Mouse (Mus musculus) hindbrain, embryonic 13.5 days (tissue): ENCODE measurements around the gene Hist1h3i. TPM values are rescaled to one million over a fixed set of nuclear protein-coding genes. Genes with fewer than 3 reads are reported as not detected.
A peak's percentile ranks its signal among the peaks of the same experiment; 100 is the strongest.
"Not testable (repeated sequence)": the region's sequence is repeated elsewhere in the genome, so short reads cannot be mapped to it uniquely, and the experiment has no call there.

Experiments
- ATAC-seq: fragments of 200-750 bp; cut with Nextera tagmentation; 2 replicates; pipeline ENCODE4 v1.8.0; 2017; ENCODE audit warnings: moderate TSS enrichment; ENCODE audit not compliant: low FRiP score
- H3K27ac ChIP-seq: fragments of 300-500 bp; sonication (generic); 2 replicates; pipeline ENCODE4 v1.5.1; 2015; ENCODE audit warnings: inconsistent platforms, mild to moderate bottlenecking, moderate library complexity
- H3K27me3 ChIP-seq: fragments of 300-500 bp; sonication (generic); 2 replicates; pipeline ENCODE4 v1.6.1; 2015; ENCODE audit warnings: mild to moderate bottlenecking, inconsistent platforms
- H3K36me3 ChIP-seq: fragments of 300-500 bp; sonication (generic); 2 replicates; pipeline ENCODE4 v1.6.1; 2015; ENCODE audit warnings: mild to moderate bottlenecking, inconsistent platforms
- H3K4me1 ChIP-seq: fragments of 300-500 bp; sonication (generic); replicated peaks from 2 replicates; pipeline ENCODE4 v1.6.1; 2015; ENCODE audit warnings: inconsistent platforms
- H3K4me2 ChIP-seq: fragments of 300-500 bp; sonication (generic); 2 replicates; pipeline ENCODE4 v1.6.1; 2015; ENCODE audit warnings: inconsistent platforms, mild to moderate bottlenecking, moderate library complexity
- H3K4me3 ChIP-seq: fragments of 300-500 bp; sonication (generic); 2 replicates; pipeline ENCODE4 v1.5.1; 2015; ENCODE audit warnings: mild to moderate bottlenecking, inconsistent platforms
- H3K9ac ChIP-seq: fragments of 300-500 bp; sonication (generic); 2 replicates; pipeline ENCODE4 v1.6.1; 2015; ENCODE audit warnings: mild to moderate bottlenecking, inconsistent platforms
- H3K9me3 ChIP-seq: fragments of 300-500 bp; sonication (generic); 2 replicates; pipeline ENCODE4 v1.6.1; 2016; ENCODE audit warnings: inconsistent platforms
- WGBS: fragments of 180-500 bp; shearing (Covaris S2); methylation state at CpG from one replicate; pipeline ENCODE4 v1.1.7; 2015; 5-methylcytosine and 5-hydroxymethylcytosine counted together
- polyA plus RNA-seq: library from polyadenylated mRNA; unstranded; fragments of >200 nt; fragmentation: Nextera tagmentation; extraction: Ambion mirVana; gene quantifications from 2 replicates; pipeline ENCODE4 v1.2.1, GENCODE M21; 2015

Hist1h3i gene
- polyA plus RNA-seq, 1 experiment from 2014 or later: 48.5 TPM

DNA sequence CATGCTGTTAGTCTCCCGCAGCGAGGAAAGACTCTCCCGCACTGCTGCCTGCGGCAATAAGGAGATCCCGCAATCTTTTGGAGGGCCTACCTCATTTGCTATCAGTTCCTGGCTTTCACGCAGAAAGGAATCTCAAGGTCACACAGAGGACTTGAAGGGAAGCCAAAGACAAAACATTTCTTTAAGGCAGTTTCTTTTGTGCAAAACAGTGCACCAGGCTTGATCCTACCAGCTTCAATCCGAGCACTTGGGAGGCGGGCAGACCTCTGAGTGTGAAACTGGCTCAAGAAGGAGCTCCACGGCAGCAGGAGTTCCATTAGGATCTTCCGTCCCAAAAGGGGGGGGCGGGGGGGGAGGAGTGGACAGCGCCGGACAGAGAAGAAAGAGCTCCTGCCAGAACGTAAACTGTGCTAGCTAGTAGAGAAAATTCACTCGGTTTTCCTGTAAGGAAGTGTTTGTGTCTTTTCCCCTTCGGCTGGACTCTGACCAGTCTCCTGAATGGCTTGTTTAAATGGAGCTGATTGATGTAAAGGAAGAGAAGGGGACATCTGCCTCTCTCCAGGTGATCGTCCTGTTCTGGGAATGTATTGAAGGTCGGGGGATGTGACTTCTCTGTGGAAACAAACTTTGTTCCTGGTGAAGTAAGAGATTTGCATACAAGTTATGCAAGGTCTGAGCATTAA, 7.6 kb upstream of the Hist1h3i start:
- no peaks in the 10 kb centered on the region for H3K9me3 ChIP-seq
- ATAC-seq: no peak
- no peak overlapping the region for H3K27ac ChIP-seq
- peak overlapping the region; percentile 31 for H3K4me2 ChIP-seq
- WGBS: 8% methylated on average over 17 of the region's 18 CpGs
- H3K4me3 ChIP-seq: peak overlapping the region; percentile 0; the same call in 1 of the 2 replicates
- peaks cover 19% of the 10 kb centered on the region for H3K4me1 ChIP-seq
- H3K36me3 ChIP-seq: no peaks in the 10 kb centered on the region
- H3K9ac ChIP-seq: 0 out of 2 replicates have a peak overlapping the region, but pooled peaks have one; percentile 19
- 0 out of 2 replicates have a peak, but pooled peaks cover 6% of the 10 kb centered on the region for H3K27me3 ChIP-seq

DNA sequence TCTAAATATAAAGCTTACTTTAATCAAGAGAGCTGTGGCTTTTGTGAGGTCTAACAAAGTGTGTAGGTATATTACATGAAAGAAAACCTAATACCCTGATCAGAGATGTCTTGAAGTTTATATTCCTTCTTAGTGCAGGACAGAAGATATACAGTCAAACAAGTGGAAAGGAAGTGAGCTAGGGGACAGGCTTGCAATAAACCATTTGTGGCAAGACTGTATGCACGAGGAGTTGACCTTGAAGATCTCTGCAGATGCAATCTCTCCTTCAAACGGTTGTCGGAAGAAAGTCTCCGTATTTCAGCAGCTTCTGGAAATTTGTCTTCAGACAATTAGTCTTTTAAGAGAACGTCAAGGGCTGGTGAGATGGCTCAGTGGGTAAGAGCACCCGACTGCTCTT, 6.8 kb upstream of the Hist1h3i start:
- Histone ChIP-seq H3K4me2 (no peak overlapping the region), H3K36me3 (no peaks in the 10 kb centered on the region), H3K27me3 (0 out of 2 replicates have a peak, but pooled peaks cover 6% of the 10 kb centered on the region), H3K9me3 (no peaks in the 10 kb centered on the region), H3K4me3 (no peak overlapping the region), H3K27ac (no peak overlapping the region), H3K4me1 (peaks cover 20% of the 10 kb centered on the region), H3K9ac (no peak overlapping the region)
- no peak for ATAC-seq
- 65% methylated on average over 6 of the region's 6 CpGs for WGBS

DNA sequence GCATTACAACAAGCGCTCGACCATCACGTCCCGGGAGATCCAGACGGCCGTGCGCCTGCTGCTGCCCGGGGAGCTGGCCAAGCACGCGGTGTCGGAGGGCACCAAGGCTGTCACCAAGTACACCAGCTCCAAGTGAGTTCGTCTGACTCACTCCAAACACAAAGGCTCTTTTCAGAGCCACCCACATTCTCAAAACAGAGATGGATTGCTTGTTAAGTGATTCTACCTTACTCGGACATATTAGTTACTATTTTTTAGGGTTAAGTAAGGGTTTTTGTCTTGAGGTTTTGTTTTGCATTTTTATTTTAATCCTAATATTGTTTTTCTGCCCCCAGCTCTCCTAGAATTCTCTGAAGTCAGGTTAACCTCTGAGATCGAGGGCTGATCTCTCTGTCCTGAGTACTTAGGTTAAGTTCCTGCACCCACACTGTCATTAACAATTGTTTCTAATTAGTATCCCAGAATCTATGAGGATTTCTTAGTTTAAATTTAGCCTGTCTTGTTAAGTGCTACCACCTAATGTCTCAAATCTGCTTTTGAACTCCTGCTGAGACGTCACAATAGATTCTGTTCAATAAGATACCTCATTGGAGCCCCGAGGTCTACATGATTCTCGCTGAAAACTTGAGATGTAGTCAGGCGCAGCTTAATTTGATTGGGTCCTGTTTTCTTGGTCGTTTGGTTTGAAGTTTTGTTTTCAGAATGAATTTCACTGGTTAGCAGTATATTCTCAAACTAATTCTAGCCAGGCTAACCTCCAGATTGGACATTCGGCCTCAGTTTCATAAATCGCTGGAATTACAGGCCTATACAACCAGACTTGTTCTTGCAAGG, 4.8 kb upstream of the Hist1h3i start:
- peak; percentile 50 for ATAC-seq

DNA sequence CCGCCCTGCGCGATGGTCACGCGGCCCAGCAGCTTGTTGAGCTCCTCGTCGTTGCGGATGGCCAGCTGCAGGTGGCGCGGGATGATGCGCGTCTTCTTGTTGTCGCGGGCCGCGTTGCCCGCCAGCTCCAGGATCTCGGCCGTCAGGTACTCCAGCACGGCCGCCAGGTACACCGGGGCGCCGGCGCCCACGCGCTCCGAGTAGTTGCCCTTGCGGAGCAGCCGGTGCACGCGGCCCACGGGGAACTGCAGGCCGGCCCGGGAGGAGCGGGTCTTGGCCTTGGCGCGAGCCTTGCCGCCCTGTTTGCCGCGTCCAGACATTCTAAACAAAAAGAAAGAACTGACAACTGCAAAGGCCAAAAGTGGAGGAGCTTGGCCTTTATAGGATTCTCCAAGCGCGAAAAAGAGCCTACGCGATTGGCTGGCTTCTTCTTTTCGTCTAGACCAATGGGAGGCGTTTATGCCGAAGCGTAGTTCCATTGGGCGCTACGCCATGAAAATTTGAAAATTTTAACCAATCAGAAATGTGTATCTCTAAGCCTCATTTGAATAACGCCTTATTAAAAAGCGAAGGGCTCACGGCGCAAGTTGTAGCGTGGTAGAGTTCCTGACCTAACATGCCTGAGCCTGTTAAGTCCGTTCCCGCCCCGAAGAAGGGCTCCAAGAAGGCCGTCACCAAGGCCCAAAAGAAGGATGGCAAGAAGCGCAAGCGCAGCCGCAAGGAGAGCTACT, 3.9 kb upstream of the Hist1h3i start, which contains the start of the genes Hist1h2an and Hist1h2bp:
Gene Hist1h2an, minus strand, starts transcription at position 320 of the 731 bp plus-strand sequence.
Gene Hist1h2bp, plus strand, starts transcription at position 563 of the 731 bp plus-strand sequence.
- H3K36me3 ChIP-seq, H3K9me3 ChIP-seq, H3K27me3 ChIP-seq: not testable (repeated sequence)
- 1% methylated on average over 41 of the region's 63 CpGs for WGBS
- H3K27ac ChIP-seq: peak within 1 kb of the TSS; percentile 79
- peak within 1 kb of the TSS; percentile 37 for H3K4me3 ChIP-seq
- peak; percentile 97 for ATAC-seq
- H3K4me1 ChIP-seq: peaks cover 36% of the 10 kb centered on the region
- H3K4me2 ChIP-seq: peak within 1 kb of the TSS; percentile 60
- H3K9ac ChIP-seq: peak within 1 kb of the TSS; percentile 64

More for the DNA sequence above, 4.8 kb upstream of the Hist1h3i start:
- Histone ChIP-seq H3K27me3 (0 out of 2 replicates have a peak, but pooled peaks cover 6% of the 10 kb centered on the region), H3K9me3 (no peaks in the 10 kb centered on the region), H3K4me2 (peak overlapping the region; percentile 60), H3K4me3 (peak overlapping the region; percentile 37), H3K27ac (peak overlapping the region; percentile 45; the same call in 1 of the 2 replicates), H3K4me1 (peaks cover 28% of the 10 kb centered on the region), H3K36me3 (no peaks in the 10 kb centered on the region), H3K9ac (peak overlapping the region; percentile 10)
- WGBS: 11% methylated on average over 14 of the region's 21 CpGs

DNA sequence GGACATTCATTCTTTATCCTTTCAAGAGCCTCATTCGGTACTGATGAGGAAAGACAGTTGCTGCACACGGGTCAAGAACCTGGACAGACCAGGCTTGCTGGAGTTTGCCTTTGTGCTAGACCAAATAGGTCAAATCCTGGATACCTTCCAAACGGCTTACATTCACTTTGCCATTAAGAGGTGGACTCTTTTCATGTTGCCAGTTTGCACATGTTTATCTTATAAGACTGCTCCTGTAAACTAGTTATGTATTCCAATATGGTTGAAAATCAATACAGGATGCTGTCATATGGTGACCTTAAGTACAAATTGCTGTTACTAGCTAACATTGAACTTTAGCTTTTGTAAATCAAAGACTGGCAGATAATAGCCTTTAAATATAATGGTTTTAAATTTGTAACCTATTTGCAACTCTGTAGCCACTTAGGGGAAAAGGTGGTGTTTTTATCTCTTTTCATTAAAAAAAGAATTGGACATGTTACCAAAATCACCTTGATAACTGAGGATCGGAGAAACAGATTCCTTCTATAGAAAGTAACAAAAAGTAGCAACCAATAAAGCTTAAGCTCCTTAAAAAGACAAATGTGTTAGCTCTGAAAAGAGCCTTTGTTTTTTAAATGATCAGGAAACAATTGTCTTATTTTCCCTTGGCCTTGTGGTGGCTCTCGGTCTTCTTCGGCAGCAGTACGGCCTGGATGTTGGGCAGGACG, 3.2 kb upstream of the Hist1h3i start:
- WGBS: 4% methylated on average over 8 of the region's 8 CpGs
- peak overlapping the region; percentile 79 for H3K27ac ChIP-seq
- 0 out of 2 replicates have a peak, but pooled peaks cover 6% of the 10 kb centered on the region for H3K27me3 ChIP-seq
- peak overlapping the region; percentile 64 for H3K9ac ChIP-seq
- H3K9me3 ChIP-seq: no peaks in the 10 kb centered on the region
- H3K4me1 ChIP-seq: peaks cover 36% of the 10 kb centered on the region
- H3K36me3 ChIP-seq: no peaks in the 10 kb centered on the region
- ATAC-seq: no peak
- H3K4me2 ChIP-seq: peak overlapping the region; percentile 60
- peak overlapping the region; percentile 37 for H3K4me3 ChIP-seq

DNA sequence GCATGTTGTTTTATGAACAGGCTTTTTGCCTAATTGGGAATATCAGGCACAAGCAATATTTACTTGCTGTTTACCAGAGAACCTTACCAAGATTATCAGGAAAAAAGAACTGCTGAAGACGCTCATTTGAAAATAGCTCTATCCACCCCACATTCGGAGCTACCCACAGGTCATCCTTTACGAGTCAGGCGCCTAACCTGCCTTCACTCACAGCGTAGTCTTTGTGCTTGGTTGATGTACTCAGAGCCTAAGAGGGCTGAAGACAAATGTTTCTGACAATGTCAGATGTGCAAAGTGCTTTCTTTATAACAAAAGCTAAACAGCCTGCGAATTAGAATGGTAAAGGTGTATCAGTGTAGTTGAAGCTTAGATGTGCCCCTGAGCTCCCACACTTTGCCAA, 1.1 kb upstream of the Hist1h3i start:
- Histone ChIP-seq H3K4me3 (no peak overlapping the region; the same call in 1 of the 2 replicates), H3K9me3 (no peaks in the 10 kb centered on the region), H3K4me1 (peaks cover 40% of the 10 kb centered on the region), H3K9ac (peak overlapping the region; percentile 19; the same call in 1 of the 2 replicates), H3K27ac (peak overlapping the region; percentile 31), H3K36me3 (no peaks in the 10 kb centered on the region), H3K27me3 (0 out of 2 replicates have a peak, but pooled peaks cover 3% of the 10 kb centered on the region), H3K4me2 (peak overlapping the region; percentile 75)
- ATAC-seq: no peak
- 21% methylated on average over 6 of the region's 6 CpGs for WGBS

DNA sequence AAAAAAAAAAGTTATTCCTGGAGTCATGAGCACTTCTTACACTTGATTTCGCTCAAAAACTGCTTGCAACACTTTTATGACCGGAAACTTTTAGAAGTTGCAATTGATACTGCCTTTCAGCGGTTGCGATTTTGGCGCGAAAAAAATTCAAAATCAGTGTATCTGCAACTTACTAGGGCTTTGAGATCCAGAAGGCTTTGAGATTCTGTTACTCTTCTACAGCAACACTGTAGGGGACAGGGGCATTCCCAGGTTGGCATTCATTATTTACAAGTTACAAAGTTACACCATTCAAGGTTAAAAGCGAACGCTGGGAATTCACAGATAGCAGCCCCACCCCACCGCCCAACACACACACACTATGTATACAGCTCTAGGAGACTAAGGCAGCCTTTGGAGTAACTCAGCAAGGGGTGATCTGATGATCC, 578 bp upstream of the Hist1h3i start:
- Histone ChIP-seq H3K36me3 (no peaks in the 10 kb centered on the region), H3K27me3 (0 out of 2 replicates have a peak, but pooled peaks cover 3% of the 10 kb centered on the region), H3K9me3 (no peaks in the 10 kb centered on the region), H3K27ac (peak overlapping the region; percentile 31), H3K4me2 (peak overlapping the region; percentile 75), H3K4me3 (peak overlapping the region; percentile 42), H3K4me1 (peaks cover 40% of the 10 kb centered on the region), H3K9ac (no peak overlapping the region; the same call in 1 of the 2 replicates)
- 2% methylated on average over 9 of the region's 9 CpGs for WGBS
- ATAC-seq: no peak

DNA sequence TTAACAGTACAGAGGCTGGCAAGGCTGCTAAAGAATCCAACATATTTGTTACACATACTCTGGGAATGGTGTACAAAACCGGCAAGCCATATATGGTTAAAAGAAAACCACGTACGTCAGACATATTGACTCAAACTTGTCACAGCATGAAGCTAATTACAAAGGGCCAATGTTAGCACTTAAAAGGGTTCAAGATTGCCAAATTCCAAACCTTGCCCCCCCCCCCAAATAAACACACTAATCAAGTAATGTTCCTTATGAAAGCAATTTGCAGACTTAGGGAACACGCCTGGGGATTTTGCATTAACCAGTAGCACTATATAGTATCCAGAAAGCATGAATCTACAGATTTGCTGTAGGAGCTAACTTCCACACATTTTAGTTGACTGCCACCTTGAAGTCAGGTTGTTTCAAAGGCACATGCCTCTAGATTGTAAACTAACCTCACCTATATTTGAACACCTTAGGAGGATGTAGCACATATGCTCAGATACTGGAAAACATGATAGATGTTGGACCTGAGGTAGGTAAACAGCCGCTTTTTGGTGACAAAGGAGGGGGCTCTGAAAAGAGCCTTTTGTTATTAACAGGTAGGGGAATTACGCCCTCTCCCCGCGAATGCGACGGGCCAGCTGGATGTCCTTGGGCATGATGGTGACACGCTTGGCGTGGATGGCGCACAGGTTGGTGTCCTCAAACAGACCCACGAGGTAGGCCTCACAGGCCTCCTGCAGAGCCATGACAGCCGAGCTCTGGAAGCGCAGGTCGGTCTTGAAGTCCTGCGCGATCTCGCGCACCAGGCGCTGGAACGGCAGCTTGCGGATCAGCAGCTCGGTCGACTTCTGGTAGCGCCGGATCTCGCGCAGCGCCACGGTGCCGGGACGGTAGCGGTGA, 562 bp downstream of the Hist1h3i start:
- ATAC-seq: peak; percentile 2; the same call in 1 of the 2 replicates
- not testable (repeated sequence) for H3K36me3 ChIP-seq, H3K27me3 ChIP-seq, H3K9me3 ChIP-seq
- H3K27ac ChIP-seq: peak overlapping the region; percentile 86
- peak overlapping the region; percentile 75 for H3K4me2 ChIP-seq
- WGBS: under 1% methylated on average over 20 of the region's 35 CpGs
- H3K9ac ChIP-seq: peak overlapping the region; percentile 75
- peaks cover 35% of the 10 kb centered on the region for H3K4me1 ChIP-seq
- H3K4me3 ChIP-seq: peak overlapping the region; percentile 42

DNA sequence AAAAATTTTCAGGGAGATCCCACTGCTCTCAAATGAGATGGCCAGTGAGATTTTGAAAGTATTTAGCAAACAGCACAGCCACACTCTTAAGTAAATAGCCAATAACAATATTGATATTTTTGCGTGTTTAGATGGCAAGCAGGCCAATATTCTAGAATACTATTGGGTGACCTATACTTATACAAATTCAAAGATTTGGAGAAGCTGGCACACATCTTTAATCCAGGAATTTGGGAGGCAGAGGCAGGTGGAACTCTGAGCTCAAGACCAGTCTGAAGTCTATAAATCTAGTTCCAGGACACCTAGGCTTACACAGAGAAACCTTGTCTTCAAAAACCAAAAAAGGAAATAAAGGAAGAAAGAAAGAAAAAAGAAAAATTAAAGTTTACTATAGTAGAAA, 1.5 kb downstream of the Hist1h3i start:
- no peak for ATAC-seq
- Histone ChIP-seq H3K9ac (no peak overlapping the region), H3K27me3 (0 out of 2 replicates have a peak, but pooled peaks cover 3% of the 10 kb centered on the region), H3K4me3 (no peak overlapping the region), H3K4me2 (no peak overlapping the region), H3K4me1 (peaks cover 35% of the 10 kb centered on the region), H3K27ac (no peak overlapping the region), H3K36me3 (no peaks in the 10 kb centered on the region), H3K9me3 (no peaks in the 10 kb centered on the region)
- 94% methylated on average over 1 of the region's 1 CpGs for WGBS

DNA sequence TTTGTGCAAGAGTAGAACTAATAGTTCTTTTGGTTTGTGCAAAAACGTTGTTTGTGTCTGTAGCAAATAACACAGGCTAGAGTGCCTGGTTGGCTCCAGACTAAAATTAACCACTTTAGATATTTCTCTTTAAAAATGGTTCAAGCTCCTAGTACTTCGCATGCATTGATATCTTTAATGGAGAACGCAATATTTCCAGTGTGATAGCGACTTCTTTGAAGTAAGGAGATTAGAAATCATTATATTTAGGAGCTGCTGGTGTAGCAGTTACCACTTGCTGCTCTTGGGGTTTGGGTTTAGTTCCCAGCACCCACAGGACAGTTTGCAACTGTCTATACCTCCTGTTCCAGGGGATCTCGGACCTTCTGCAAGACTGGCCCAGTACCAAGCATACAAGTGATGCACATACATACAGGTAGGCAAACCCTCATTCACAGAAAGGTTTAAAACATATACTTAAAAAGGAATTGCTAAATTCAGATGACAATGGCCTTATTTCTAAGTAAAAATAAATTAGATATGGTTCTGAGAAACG, 2.1 kb downstream of the Hist1h3i start:
- peak overlapping the region; percentile 90 for H3K4me2 ChIP-seq
- no peaks in the 10 kb centered on the region for H3K9me3 ChIP-seq
- no peaks in the 10 kb centered on the region for H3K36me3 ChIP-seq
- H3K27ac ChIP-seq: no peak overlapping the region
- H3K4me3 ChIP-seq: no peak overlapping the region
- 45% methylated on average over 6 of the region's 6 CpGs for WGBS
- 0 out of 2 replicates have a peak, but pooled peaks cover 3% of the 10 kb centered on the region for H3K27me3 ChIP-seq
- H3K9ac ChIP-seq: no peak overlapping the region
- ATAC-seq: no peak
- H3K4me1 ChIP-seq: peaks cover 33% of the 10 kb centered on the region
